Mouse (Mus musculus): ENCODE data around the gene Prph2.

GRCm38 (mm10) chr17:46874133-46874532 lies 36.1 kb upstream of the Prph2 start:
- TF ChIP-seq CTCF (IDR thresholded peaks at IDR 0.05; ENCODE audit: low read depth, low read length) (no peak), POLR2A (IDR thresholded peaks at IDR 0.05; ENCODE audit: insufficient read depth, low read length) (no peak)
